Mouse (Mus musculus): ENCODE data around the gene Wdpcp.

Gene Wdpcp

DNA sequence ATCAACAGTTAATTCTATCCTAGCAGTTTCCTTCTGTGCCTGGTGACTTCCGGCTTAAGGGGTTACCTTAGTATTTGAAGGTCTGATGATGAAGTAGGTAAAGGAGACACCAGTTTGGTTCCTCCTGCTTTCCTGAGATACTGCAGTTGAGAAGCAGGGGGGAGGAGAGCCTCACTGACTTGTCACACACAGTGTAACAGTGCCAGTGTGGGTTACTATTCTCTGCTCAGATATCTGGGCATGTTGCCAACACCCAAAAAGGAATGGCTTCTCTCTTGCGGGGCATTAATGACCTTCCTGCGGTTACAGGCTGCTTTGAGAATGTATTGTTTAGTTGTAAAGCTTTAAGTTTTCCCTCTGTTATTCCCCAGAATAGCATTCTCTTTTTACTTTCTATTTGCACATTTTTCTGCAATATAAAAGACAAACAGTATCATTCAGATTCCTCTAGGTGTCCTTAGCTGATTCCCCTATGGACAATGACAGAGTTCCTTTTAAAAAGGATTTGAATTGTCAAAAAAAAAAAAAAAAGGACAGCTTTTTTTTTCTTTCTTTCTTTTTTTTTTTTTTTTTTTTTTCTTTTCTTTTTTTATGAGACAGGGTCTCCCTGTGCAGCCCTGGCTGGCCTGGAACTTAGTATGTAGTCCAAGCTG lies 2.5 kb upstream of the Wdpcp start:
- DNase-seq (ENCODE audit: low read depth): peak; percentile 24

- no peak for DNase-seq (ENCODE audit: low read depth)
Measured at GRCm38 (mm10) chr11:21570109-21570474, 1.9 kb upstream of the Wdpcp start.

- DNase-seq (ENCODE audit: low read depth): peak; percentile 40
Measured at GRCm38 (mm10) chr11:21570973-21571372, 1.1 kb upstream of the Wdpcp start.

GRCm38 (mm10) chr11:21581472-21581871 lies 9.4 kb downstream of the Wdpcp start:
- DNase-seq (ENCODE audit: low read depth): no peak

DNA sequence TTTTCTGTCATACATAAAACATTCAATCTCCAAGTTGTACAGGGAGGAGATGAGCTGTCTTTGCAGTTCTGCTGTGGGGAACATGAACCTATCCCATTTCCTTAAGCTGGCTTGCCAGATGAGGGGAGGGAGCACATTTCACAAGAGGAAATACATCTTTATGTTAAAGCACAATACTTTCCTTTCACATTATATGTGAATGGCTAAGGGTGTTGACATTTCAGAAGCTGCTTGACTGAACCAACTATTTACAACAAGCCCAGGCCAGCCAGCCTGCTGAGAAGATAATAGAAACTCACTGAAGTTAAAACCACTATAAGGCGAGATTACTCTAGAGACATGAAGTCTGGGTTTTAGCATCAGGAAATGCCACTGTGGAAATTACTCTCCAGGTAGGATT lies 11.3 kb downstream of the Wdpcp start:
- no peak for DNase-seq (ENCODE audit: low read depth)

DNA sequence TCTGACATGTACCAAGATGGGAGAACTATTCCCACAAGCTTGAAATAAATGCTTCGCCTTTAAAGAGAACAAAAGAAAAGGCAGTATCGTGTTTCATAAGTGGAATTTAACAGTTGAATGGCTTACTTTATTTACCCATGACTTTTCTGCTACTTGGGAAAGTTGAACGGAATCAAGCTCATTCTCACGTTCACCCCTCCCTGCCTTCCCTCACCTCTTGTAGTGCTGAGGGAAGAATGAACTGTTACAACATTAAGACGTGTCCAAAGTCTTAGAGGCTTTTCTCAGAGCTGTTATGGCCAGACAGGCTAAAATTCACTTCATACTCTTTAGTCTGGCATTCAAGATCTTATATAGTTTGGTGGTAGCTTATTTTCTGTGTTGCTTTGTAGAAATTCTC lies 30.5 kb downstream of the Wdpcp start:
- DNase-seq (ENCODE audit: low read depth): no peak

- DNase-seq (ENCODE audit: low read depth): no peak
Measured at GRCm38 (mm10) chr11:21615915-21616314, 43.9 kb downstream of the Wdpcp start.

GRCm38 (mm10) chr11:21634171-21634907 lies 62.3 kb downstream of the Wdpcp start:
- no peak for DNase-seq (ENCODE audit: low read depth)

DNA sequence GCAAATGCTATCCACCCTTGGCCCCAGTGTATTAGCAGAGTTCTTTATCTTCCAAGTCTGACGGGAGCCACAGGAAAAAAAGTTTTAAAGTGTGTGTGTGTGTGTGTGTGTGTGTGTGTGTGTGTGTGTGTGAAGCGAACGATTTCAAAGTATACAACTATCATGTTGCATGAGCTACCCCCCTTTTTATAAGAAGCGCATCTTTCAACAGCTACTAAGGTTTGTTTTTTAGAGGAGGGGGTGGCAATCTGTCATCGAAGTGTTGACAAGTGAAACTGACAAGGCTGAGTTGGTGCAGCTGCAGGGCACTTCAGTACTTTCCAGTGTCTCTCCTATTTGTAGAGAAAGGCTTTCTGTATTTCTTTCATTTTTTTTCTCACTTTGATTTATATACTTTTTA lies 66.3 kb downstream of the Wdpcp start:
- DNase-seq (ENCODE audit: low read depth): no peak

DNA sequence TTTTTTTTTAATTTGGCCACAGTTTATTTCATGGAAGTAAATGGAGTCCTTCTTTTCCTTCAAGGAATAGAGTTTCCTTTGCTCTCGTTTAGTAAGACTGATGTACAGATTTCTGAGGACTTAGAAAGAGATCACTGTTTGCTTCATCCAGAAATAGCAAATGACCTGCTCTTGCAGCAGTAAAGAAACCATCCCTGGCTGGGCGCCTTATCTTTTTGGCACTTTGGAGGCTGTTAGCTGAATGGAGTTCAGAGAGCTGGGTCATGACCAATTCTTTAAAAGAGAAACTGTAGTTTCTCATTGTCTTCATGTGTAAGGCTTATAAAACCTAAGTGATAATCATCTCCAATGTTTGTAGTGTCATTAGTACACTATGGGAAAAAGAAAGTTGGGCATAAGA lies 67.5 kb downstream of the Wdpcp start:
- DNase-seq (ENCODE audit: low read depth): no peak

- DNase-seq (ENCODE audit: low read depth): no peak
Measured at GRCm38 (mm10) chr11:21644231-21644630, 72.2 kb downstream of the Wdpcp start.

DNA sequence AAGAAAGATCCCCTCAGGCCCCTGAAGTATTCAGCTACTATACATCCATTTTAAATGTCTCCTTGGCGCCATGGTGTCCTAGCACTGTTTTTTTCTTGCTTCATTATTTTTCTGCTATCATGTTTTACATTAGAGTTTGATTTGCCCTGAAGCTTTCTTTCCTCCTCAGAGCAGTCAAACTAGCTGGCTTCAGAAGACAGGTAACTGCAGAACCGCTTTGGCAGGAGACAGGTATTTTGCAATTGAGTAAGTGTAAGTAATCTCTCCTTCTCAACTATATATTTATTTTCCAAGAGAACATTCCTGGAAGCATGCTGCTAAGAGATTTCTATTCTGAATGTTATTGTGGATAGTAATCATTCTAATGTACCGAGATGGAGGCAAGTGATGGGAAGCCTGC lies 74.1 kb downstream of the Wdpcp start:
- DNase-seq (ENCODE audit: low read depth): no peak

GRCm38 (mm10) chr11:21658985-21659384 lies 87.0 kb downstream of the Wdpcp start:
- no peak for DNase-seq (ENCODE audit: low read depth)

DNA sequence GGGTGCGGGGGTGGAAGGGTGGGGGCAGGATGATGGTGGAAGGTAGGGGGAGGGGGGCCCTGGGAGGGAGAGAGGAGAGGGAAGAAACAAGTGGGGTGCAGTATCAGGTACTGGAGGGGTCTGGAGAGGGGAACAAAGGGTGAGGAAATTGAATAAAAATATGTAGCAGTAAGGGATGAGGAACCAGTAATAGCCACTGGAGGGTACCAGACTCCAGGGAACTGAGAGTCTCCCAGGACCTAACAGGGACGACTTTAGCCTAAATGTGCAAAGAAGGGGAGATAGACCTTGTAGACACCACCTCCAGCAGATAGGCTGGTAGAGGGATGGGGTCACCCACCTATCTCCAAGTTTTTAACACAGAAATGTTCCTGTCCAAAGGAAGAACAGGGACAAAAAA lies 105.0 kb downstream of the Wdpcp start:
- DNase-seq (ENCODE audit: low read depth): no peak

DNA sequence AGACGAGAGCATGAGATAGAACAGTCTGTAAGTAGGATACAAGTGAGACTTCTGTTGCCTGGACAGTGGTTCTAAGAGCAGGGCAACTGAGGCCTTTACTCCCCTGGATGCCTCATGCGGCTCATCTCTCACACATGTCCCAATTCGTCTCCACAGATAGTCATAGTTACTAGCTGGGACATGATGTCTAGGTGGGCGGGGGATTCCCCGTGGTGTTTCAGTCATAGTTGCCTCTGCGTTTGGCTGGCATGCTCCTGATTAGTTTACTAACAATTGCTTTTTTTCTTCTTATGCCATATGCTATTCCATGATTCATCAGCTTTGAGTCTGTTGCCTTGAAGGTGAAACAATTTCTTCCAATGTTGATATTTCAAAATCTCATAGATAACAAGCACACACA lies 116.4 kb downstream of the Wdpcp start:
- no peak for DNase-seq (ENCODE audit: low read depth)

DNA sequence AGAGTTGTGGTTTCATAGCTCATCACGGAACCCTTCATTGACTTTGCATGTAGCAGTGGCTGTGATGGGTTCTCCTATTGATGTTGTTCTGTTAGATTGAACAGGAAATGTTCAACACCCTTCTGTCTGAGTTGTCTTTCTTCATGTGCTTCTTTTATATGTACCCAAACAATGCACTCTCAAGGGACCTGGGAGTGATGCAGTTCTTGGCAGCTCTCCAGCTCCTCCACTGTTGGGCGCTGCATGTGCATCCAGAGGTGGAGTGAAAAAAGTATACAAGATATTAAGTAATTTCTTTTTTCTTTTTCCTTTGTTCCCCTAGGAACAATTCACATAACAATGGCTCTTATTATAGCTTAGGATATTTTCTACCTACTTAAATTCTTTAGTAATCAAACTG lies 118.7 kb downstream of the Wdpcp start:
- no peak for DNase-seq (ENCODE audit: low read depth)

DNA sequence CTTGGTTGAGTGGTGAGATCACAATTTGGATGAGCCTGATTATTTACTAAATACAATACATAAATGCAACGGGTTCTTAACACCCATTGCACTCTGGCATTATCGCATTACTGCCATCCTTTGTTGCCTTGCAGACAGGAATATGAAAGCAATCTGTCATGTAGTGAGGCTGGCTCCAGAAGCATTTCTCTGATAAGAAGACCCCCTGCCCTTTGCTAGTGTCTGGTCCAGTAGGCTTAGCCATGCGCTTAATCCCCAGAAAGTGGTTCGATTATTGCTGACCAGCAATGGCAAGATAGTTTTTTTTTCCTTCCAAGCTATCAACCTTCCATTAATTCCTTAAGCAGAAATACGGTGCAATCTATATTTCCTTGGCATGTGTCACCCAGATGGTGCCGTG lies 122.1 kb downstream of the Wdpcp start:
- DNase-seq (ENCODE audit: low read depth): no peak

DNA sequence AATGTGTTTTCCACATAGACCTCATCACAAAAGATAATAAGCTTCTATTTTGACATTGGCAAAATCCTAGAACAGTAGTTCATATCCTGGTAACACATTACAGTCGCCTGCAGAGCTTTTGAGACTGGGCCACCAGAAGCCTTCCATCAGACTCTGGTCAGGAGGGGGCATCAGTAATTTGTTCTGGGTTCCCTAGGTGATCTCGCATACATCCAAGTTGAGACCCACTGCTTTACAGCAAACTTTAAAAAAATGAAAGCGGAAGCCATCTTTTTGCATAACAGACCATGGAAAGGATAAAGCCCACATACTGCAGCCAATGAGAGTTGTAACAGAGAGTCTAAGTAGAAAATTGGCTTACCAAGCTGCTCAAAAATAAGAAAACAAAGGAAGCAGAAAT lies 125.6 kb downstream of the Wdpcp start:
- no peak for DNase-seq (ENCODE audit: low read depth)

GRCm38 (mm10) chr11:21713508-21713907 lies 141.5 kb downstream of the Wdpcp start:
- DNase-seq (ENCODE audit: low read depth): no peak

GRCm38 (mm10) chr11:21714065-21714464 lies 142.0 kb downstream of the Wdpcp start:
- DNase-seq (ENCODE audit: low read depth): no peak

DNA sequence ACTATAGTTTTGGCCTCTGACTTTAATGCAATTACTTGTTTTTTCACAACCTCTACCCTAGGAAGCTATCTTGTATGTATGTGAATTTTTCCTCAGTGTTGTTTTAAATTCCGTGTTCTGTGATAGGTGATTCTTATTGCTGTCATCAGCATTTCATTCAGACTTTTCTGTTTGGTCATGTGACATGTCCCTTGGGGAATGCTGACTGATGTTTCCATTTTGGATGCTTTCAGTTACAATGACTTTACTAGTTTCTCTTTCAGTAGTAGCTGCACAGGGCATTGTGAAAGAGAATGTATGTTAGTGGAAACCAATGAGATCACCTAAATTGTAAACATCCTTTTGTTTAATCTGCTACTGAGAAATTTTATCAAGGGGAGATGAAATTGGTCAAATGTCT lies 154.3 kb downstream of the Wdpcp start:
- no peak for DNase-seq (ENCODE audit: low read depth)

DNA sequence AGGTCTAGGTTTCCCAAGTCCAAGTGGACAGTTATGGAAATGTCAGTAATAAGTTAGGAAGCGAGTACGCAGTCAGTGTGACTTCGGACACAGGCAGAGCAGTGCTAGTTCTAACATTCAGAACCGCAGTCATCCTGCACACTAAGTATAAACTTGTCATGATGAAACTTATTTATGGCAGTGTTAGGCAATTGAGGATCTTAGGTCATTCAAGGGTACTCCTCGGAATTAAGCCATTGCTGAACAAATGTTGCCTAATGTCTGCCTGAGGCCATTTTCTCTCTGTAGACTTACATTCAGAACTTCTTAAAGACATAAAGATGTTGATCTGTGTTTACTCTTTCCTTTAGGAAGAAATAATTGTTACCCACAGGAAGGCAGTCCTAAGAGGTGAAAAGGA lies 157.0 kb downstream of the Wdpcp start:
- no peak for DNase-seq (ENCODE audit: low read depth)

DNA sequence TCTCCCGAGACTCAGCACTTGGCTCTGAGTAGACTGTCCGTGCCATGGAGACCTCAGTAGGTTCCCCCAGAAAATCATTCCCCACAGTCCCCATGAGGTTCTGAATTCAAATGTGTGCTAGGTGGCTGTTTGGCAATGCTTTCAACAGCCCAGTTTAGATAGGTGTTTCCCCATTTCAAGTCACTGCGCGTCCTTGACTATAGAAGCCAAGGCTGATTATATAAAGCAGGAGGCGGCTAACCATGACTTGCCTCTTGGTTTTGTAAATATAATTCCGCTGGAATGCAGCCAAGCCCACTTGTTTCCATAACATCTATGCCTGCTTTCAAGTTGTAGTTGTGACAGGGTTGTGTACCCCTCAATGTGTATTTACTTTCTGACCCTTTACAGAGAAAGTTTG lies 157.9 kb downstream of the Wdpcp start:
- DNase-seq (ENCODE audit: low read depth): no peak

DNA sequence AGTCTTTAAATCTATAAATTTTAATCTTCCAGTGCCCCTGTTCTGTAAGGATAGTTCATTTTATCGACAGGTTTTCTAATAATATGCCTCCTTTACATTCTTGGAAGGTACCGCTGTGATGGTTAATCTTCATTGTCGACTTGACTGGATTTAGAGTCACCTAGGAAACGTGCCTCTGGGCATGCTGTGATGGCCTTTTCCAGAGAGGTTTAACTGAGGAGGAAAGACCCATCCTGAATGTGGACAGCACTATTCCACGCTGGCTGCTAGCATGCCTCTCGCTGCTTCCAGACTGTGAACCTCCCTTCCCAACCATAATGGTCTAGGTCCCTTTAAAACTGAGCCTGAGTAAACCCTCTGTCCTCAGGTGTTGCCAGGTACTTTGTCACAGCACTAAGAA lies 163.2 kb downstream of the Wdpcp start:
- DNase-seq (ENCODE audit: low read depth): no peak
